Mouse (Mus musculus): ENCODE measurements around the gene Ascc1.

DNA sequence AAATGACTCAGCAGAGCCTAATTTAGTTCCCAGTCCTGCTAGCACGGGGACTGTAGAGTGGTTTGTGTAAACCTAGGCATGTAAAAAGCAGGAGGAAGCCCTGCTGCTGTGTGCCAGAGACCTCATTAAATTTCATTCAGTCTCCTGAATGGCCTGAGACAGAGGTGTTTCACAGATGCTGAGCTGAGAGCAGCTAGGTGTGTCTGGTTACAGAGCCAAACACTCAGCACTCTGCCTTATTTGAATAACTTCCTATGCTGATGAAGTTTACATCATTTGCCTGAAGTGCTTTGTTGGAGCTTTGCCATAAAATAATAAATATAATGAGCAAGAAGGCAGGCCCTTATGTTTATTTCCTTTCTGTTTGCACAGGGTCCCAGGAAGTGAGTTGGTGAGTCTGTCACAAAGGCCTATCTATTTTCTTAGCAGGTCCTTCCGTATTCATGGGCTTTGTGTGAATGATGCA, 25.0 kb downstream of the Ascc1 start:
- TF ChIP-seq POLR2A (IDR thresholded peaks at IDR 0.05; ENCODE audit: control insufficient read depth, low read depth, low read length), result no peak
- TF ChIP-seq CTCF (IDR thresholded peaks at IDR 0.05; ENCODE audit: control insufficient read depth, insufficient read depth, insufficient replicate concordance, low read depth, low read length), result no peak

All from testis, adult 2 months (tissue).